Mouse (Mus musculus) forebrain, embryonic 11.5 days (tissue): ENCODE results near the gene Nobox. TPM values are rescaled to one million over a fixed set of nuclear protein-coding genes. Genes with fewer than 3 reads are reported as not detected.

ENCODE experiments used
- ATAC-seq: fragments of 200-750 bp; cut with Nextera tagmentation; replicated peaks from 2 replicates; pipeline ENCODE4 v1.8.0; 2017; ENCODE audit warnings: moderate TSS enrichment; ENCODE audit not compliant: low FRiP score
- DNase-seq: peaks from one replicate; pipeline ENCODE4 v3.0.0-alpha.2; 2017; ENCODE audit warnings: low spot score
- H3K27ac ChIP-seq: fragments of 300-500 bp; sonication (generic); 2 replicates; pipeline ENCODE4 v1.5.1; 2014; ENCODE audit warnings: low read depth, low read length
- H3K27me3 ChIP-seq: fragments of 300-500 bp; sonication (generic); 2 replicates; pipeline ENCODE4 v1.6.1; 2014; ENCODE audit warnings: mild to moderate bottlenecking, low read length, mixed read lengths; ENCODE audit not compliant: control insufficient read depth, insufficient read depth
- H3K36me3 ChIP-seq: fragments of 300-500 bp; sonication (generic); 2 replicates; pipeline ENCODE4 v1.6.1; 2014; ENCODE audit warnings: mild to moderate bottlenecking, low read length, moderate library complexity, mixed read lengths; ENCODE audit not compliant: control insufficient read depth, insufficient read depth
- H3K4me1 ChIP-seq: fragments of 300-500 bp; sonication (generic); replicated peaks from 2 replicates; pipeline ENCODE4 v1.6.1; 2014; ENCODE audit warnings: low read length, mixed read lengths; ENCODE audit not compliant: control insufficient read depth, insufficient read depth
- H3K4me2 ChIP-seq: fragments of 300-500 bp; sonication (generic); 2 replicates; pipeline ENCODE4 v1.6.1; 2014; ENCODE audit warnings: low read depth, mild to moderate bottlenecking, low read length, moderate library complexity, mixed read lengths; ENCODE audit not compliant: severe bottlenecking
- H3K4me3 ChIP-seq: fragments of 300-500 bp; sonication (generic); 2 replicates; pipeline ENCODE4 v1.5.1; 2014; ENCODE audit warnings: low read depth, low read length
- H3K9ac ChIP-seq: fragments of 300-500 bp; sonication (generic); 2 replicates; pipeline ENCODE4 v1.6.1; 2014; ENCODE audit warnings: low read length
- H3K9me3 ChIP-seq: fragments of 300-500 bp; sonication (generic); 2 replicates; pipeline ENCODE4 v1.6.1; 2016; ENCODE audit warnings: low read length, mixed read lengths; ENCODE audit not compliant: control insufficient read depth
- WGBS: fragments of 180-500 bp; shearing (Covaris S2); extraction: QIAGEN DNeasy Blood & Tissue Kit; methylation state at CpG from one replicate; pipeline ENCODE4 v1.1.7; 2014; 5-methylcytosine and 5-hydroxymethylcytosine counted together
- polyA plus RNA-seq: library from polyadenylated mRNA; unstranded; fragments of >200 nt; fragmentation: Nextera tagmentation; extraction: Ambion mirVana; gene quantifications from 2 replicates; pipeline ENCODE4 v1.2.1, GENCODE M21; 2014

Nobox gene
- polyA plus RNA-seq, 1 experiment from 2014 or later: not detected

DNA sequence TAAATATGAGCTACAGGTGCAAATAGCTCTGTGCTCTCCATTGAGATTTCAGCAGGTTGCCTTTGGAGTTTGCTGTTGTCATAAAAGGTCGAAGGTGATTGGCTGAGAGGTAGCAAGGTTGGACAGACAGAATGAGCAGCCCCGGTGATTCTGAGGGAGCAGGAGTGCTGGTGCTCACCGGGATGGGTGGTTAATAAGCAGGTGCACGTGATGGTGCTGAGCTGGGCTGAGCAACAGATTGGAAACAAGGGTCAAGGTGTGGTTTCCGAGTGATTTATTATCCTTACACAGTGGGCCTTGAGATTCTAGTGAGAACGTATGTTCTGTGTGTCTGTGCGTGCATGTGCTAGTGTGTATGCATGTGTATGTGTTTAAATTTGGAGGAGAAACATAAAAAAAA, 16.2 kb downstream of the Nobox start:
- H3K9ac ChIP-seq: no peak overlapping the region
- H3K9me3 ChIP-seq: no peaks in the 10 kb centered on the region
- DNase-seq: no peak
- WGBS: 85% methylated on average over 7 of the region's 7 CpGs
- no peak overlapping the region for H3K27ac ChIP-seq
- no peak overlapping the region for H3K4me3 ChIP-seq
- no peaks in the 10 kb centered on the region for H3K36me3 ChIP-seq
- ATAC-seq: no peak
- H3K4me2 ChIP-seq: no peak overlapping the region
- no peaks in the 10 kb centered on the region for H3K27me3 ChIP-seq
- H3K4me1 ChIP-seq: no peaks in the 10 kb centered on the region

GRCm38 (mm10) chr6:43292471-43293076, 16.8 kb downstream of the Nobox start:
- Histone ChIP-seq H3K27ac (no peak overlapping the region), H3K4me1 (no peaks in the 10 kb centered on the region), H3K9ac (no peak overlapping the region), H3K36me3 (no peaks in the 10 kb centered on the region), H3K4me2 (no peak overlapping the region), H3K9me3 (no peaks in the 10 kb centered on the region), H3K27me3 (no peaks in the 10 kb centered on the region), H3K4me3 (no peak overlapping the region)
- ATAC-seq (no peak), DNase-seq (no peak)
- WGBS: 84% methylated on average over 6 of the region's 6 CpGs

GRCm38 (mm10) chr6:43292041-43292440, 17.3 kb downstream of the Nobox start:
- 77% methylated on average over 3 of the region's 3 CpGs for WGBS
- H3K9ac ChIP-seq: no peak overlapping the region
- no peaks in the 10 kb centered on the region for H3K4me1 ChIP-seq
- H3K9me3 ChIP-seq: no peaks in the 10 kb centered on the region
- H3K27me3 ChIP-seq: no peaks in the 10 kb centered on the region
- H3K36me3 ChIP-seq: no peaks in the 10 kb centered on the region
- H3K4me3 ChIP-seq: no peak overlapping the region
- DNase-seq (no peak), ATAC-seq (no peak)
- H3K4me2 ChIP-seq: no peak overlapping the region
- no peak overlapping the region for H3K27ac ChIP-seq

- H3K27me3 ChIP-seq: no peaks in the 10 kb centered on the region
- ATAC-seq (no peak), DNase-seq (no peak)
- no peaks in the 10 kb centered on the region for H3K4me1 ChIP-seq
- H3K27ac ChIP-seq: no peak overlapping the region
- no peak overlapping the region for H3K4me3 ChIP-seq
- no peak overlapping the region for H3K9ac ChIP-seq
- no peaks in the 10 kb centered on the region for H3K9me3 ChIP-seq
- 94% methylated on average over 5 of the region's 5 CpGs for WGBS
- no peak overlapping the region for H3K4me2 ChIP-seq
- no peaks in the 10 kb centered on the region for H3K36me3 ChIP-seq
Observed at GRCm38 (mm10) chr6:43280481-43280880, 28.9 kb downstream of the Nobox start.

DNA sequence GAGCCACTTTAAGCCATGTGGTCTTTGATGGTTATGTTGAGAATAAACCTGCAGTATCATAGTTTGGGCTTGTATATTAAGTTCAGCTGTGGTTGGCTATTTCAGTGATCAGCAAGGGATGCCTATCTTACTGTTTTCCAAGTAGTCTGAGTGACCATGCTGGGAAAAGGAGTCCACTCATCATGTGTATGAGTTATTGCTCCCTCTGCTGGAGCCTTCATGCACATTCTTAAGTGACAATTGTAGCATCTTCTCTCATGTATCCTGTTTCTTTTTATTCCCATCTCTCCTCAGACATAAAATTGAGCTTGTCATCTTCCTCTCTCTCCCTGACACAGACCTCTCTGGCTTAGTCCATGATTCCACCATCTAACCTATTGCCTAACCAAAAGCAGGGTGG, 31.1 kb downstream of the Nobox start:
- Histone ChIP-seq H3K27me3 (no peaks in the 10 kb centered on the region), H3K36me3 (no peaks in the 10 kb centered on the region; the same call in 1 of the 2 replicates), H3K4me2 (no peak overlapping the region), H3K4me3 (no peak overlapping the region), H3K27ac (no peak overlapping the region), H3K9ac (no peak overlapping the region), H3K4me1 (no peaks in the 10 kb centered on the region), H3K9me3 (no peaks in the 10 kb centered on the region)
- DNase-seq: no peak
- ATAC-seq: no peak

DNA sequence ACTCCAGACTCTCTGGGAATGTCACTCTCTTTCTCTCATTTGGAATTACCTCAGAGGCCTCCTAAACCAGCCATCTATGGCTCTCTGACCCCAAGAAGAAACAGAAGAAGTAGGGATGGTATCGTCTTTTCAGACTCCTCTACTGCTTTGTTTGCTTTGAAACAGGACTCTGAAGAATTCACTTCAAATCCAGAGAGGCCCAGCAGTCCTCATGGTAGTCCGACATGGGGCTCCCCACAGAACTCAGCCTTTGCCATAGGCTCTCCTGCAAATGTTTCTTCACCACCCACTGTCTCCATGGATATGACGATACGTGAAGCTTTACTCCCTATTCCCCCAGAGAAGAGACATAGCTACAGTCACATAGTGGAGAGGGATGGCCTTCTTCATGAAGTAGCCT, 35.2 kb downstream of the Nobox start:
- no peak overlapping the region for H3K27ac ChIP-seq
- DNase-seq (no peak), ATAC-seq (no peak)
- WGBS: 87% methylated on average over 4 of the region's 4 CpGs
- H3K4me1 ChIP-seq: no peaks in the 10 kb centered on the region
- H3K36me3 ChIP-seq: no peaks in the 10 kb centered on the region; the same call in 1 of the 2 replicates
- H3K27me3 ChIP-seq: no peaks in the 10 kb centered on the region
- H3K9me3 ChIP-seq: no peaks in the 10 kb centered on the region
- H3K4me3 ChIP-seq: no peak overlapping the region
- no peak overlapping the region for H3K4me2 ChIP-seq
- H3K9ac ChIP-seq: no peak overlapping the region

DNA sequence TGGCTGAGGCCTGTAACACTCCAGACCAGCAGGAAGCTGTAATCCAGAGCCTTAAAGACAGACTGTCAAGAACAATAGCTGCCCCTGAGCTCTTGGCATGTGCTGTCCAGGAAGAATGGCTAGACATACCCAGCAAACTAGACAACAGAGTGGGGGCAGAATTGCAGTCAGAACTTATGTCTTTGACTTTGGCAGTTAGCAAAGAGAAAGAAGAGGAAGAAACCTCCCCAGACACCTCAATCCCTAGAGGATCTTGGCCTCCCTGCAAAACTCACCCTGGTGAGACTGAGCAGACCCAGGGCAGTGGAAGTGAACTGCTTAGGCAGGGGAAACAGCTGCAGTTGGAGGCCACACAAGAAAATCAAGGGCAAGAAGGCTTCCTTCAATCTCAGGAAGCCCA, 36.8 kb downstream of the Nobox start:
- no peaks in the 10 kb centered on the region for H3K4me1 ChIP-seq
- H3K9me3 ChIP-seq: no peaks in the 10 kb centered on the region
- DNase-seq (no peak), ATAC-seq (no peak)
- H3K27ac ChIP-seq: no peak overlapping the region
- no peak overlapping the region for H3K4me3 ChIP-seq
- no peaks in the 10 kb centered on the region for H3K27me3 ChIP-seq
- no peak overlapping the region for H3K9ac ChIP-seq
- no peaks in the 10 kb centered on the region; the same call in 1 of the 2 replicates for H3K36me3 ChIP-seq
- no peak overlapping the region for H3K4me2 ChIP-seq

- Histone ChIP-seq H3K9ac (peak overlapping the region; percentile 12; the same call in 1 of the 2 replicates), H3K4me2 (peak overlapping the region; percentile 88; the same call in 1 of the 2 replicates), H3K4me1 (0 out of 2 replicates have a peak, but pooled peaks cover 1% of the 10 kb centered on the region), H3K27ac (no peak overlapping the region), H3K36me3 (no peaks in the 10 kb centered on the region), H3K4me3 (peak overlapping the region; percentile 51), H3K27me3 (peaks cover 11% of the 10 kb centered on the region), H3K9me3 (no peaks in the 10 kb centered on the region)
- WGBS: 4% methylated on average over 8 of the region's 8 CpGs
- no peak; the same call in 1 of the 2 replicates for ATAC-seq
- peak; percentile 51 for DNase-seq
Observed at GRCm38 (mm10) chr6:43266356-43266755, 43.0 kb downstream of the Nobox start.

- DNase-seq (peak; percentile 61), ATAC-seq (peak; percentile 77)
- Histone ChIP-seq H3K27me3 (peaks cover 11% of the 10 kb centered on the region), H3K9me3 (no peaks in the 10 kb centered on the region), H3K9ac (peak within 1 kb of the TSS; percentile 58), H3K4me3 (peak within 1 kb of the TSS; percentile 51), H3K4me1 (0 out of 2 replicates have a peak, but pooled peaks cover 1% of the 10 kb centered on the region), H3K27ac (no peak within 1 kb of the TSS), H3K4me2 (peak within 1 kb of the TSS; percentile 88), H3K36me3 (no peaks in the 10 kb centered on the region)
- 1% methylated on average over 37 of the region's 48 CpGs for WGBS
Observed at GRCm38 (mm10) chr6:43265363-43266041, 43.9 kb downstream of the Nobox start, which contains the start of gene Arhgef5. TSS of gene Arhgef5 (plus strand) at chr6:43265582.
